Mouse (Mus musculus) spleen, adult 12 weeks (tissue): ENCODE data around the gene Gm20909.
"Not testable (repeated sequence)": the region's sequence is repeated elsewhere in the genome, so short reads cannot be mapped to it uniquely, and the experiment has no call there.

Experiments
- DNase-seq: peaks from one replicate; pipeline ENCODE4 v3.0.0; 2022; ENCODE audit warnings: low spot score

The Gm20909 gene

GRCm38 (mm10) chrY:21164270-21164669 is at the start of gene Gm20909:
TSS of gene Gm20909 (plus strand) at chrY:21164570.
- DNase-seq: not testable (repeated sequence)
